Mouse (Mus musculus) cerebellum, adult 8-10 months (tissue): ENCODE results near the gene Ipo13.
A peak's percentile ranks its signal among the peaks of the same experiment; 100 is the strongest.

Experiments used
- DNase-seq: peaks from one replicate; pipeline ENCODE4 v3.0.0; 2022

Ipo13 gene

DNA sequence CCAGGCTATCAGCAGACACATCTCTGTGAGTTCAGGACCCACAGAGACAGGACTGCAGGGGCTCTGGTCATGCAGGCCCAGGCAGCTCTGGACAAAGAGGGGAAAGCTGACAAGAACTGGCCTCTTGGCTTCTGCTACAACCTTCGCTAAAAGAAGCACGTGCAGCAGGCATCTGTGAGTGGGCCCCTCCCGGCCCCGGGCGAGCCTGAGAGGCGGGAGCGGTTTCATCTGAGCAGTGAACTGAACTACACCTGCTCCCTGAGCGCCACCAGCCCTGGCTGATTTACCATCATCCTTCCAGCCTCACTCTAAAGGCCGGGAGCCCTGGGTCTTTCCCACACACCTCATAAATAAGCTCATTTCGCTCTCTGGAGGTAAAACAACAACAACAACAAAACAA lies 36.5 kb downstream of the Ipo13 start:
- DNase-seq, result no peak

DNA sequence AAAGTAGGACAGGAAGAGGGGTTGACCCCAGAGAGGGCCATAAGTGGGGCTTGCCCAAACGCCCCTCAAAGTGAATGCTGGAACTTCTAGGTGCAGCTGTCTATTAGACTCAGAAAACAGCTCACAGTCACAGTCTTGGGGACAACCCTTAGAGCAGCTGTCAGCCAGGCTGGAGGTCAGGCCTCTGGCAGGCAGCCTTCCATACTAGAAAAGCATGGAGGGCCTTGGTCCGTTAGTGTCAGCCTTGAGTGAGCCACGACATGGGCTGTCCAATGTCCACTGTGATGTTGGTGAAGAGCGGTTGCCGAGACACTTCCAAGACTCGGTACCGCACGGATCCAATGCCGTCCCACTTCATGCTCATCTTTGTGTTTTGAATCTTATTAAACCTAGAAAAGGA lies 41.2 kb downstream of the Ipo13 start:
- no peak for DNase-seq

DNA sequence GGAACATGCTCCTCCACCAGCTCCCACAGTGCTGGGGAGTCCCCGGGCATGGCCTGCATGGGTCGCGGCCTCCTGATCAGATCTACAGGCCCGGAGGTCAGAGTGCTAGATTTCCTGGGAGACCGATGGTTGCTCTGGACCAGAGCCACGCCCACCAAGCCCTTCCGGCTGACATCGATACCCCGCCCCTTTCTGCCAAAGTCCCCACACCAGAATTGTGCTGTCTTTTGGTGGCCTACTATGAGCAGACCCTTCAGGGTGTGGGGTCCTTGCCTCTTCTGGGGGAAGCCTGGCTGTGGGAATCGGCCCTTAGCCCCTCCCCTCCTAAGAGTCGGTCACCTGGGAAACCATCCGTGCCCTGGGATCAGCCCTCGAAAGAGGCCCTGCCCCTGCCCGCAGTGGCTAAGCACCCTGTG lies 42.3 kb downstream of the Ipo13 start, which contains the start of gene Ccdc24:
TSS of gene Ccdc24 (minus strand) at position 87 of the 416 bp plus-strand sequence.
- DNase-seq, result no peak

- no peak for DNase-seq
Measured at GRCm38 (mm10) chr4:117871787-117872186, 43.0 kb downstream of the Ipo13 start.

DNA sequence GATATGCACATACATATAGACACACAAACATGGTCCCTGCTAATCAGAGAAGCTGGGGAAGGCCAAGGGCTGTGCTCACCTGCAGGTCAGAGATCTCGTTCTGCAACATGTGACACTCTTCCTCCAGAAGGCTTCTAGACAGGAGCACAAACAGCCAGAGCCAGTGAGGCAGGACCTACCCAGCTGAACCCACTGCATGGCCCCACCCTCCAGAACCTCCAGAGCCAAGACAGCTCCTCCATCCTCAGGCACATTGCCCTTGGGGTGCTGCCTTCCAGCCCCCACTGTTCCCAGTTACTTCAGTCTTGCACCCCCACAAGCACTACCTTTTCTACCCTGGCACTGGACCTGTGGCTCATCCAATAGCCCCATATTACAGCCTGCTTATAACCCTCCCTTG lies 44.4 kb downstream of the Ipo13 start:
- no peak for DNase-seq

GRCm38 (mm10) chr4:117869317-117869716 lies 45.5 kb downstream of the Ipo13 start:
- DNase-seq, result no peak

- no peak for DNase-seq
Measured at GRCm38 (mm10) chr4:117867823-117868222, 47.0 kb downstream of the Ipo13 start.

GRCm38 (mm10) chr4:117867000-117867399 lies 47.8 kb downstream of the Ipo13 start:
- DNase-seq, result no peak

DNA sequence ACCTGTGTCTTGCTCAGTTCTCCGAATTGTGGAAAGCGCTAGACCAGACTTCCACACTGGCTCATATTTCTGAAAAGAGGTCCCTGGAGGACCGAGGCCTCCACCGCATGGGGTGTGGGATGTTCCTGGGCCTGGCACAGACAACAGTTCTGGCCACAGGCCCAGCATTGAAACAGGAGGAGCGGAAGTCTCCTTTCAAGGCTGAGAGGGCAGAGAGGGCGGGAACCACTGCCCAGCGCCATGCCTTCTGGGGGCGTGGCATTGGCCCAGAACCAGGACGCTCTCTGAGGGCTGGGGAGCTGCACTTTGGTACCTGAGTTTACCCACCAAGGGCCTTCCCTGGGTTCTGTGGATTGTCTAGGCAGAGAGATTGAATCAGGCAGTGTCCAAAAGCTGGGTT lies 48.7 kb downstream of the Ipo13 start:
- DNase-seq, result no peak

DNA sequence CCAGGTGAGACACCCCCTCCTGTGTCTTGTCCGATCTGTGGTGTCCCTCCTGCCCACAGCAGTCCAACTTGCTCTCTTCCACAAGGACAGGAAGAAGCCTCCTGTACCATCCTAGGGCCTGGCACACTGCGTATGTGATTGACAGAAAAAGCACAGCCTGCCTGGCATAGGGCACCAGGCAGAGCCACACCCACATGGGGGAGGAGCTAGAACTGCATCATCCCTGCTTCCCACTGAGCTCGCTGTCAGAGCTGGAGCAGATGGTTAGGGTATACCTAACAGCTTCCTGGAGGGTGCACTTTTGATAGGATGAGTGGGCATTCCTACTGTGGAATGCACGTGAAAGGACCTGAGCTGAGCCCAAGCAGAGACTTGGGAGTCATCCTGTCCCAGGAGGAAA lies 52.0 kb downstream of the Ipo13 start:
- no peak for DNase-seq

GRCm38 (mm10) chr4:117860570-117860969 lies 54.2 kb downstream of the Ipo13 start:
- no peak for DNase-seq

DNA sequence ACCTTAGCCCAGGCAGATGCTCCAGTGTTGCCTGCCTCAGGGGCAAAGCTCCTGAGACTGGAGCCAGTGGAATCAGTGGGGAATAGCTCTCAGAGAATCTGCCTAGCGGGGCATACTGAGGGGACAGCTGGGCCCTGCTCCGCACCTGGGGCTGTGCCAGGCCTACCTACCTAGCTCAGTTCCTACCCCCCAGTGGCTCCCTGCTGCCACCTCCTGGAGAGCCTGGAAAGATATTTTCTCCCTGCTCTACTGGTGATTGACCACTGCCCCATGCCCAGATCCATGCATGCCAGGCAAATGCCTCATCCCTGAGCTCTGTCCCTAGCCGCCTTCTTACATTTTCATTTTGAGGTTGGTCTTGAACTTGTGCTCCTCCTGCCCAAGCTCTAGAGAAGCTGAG lies 56.0 kb downstream of the Ipo13 start:
- peak; percentile 49 for DNase-seq

- no peak for DNase-seq
Measured at GRCm38 (mm10) chr4:117855146-117855545, 59.7 kb downstream of the Ipo13 start.

- no peak for DNase-seq
Measured at GRCm38 (mm10) chr4:117852152-117852868, 62.5 kb downstream of the Ipo13 start.

GRCm38 (mm10) chr4:117850871-117851270 lies 63.9 kb downstream of the Ipo13 start:
- DNase-seq, result no peak

DNA sequence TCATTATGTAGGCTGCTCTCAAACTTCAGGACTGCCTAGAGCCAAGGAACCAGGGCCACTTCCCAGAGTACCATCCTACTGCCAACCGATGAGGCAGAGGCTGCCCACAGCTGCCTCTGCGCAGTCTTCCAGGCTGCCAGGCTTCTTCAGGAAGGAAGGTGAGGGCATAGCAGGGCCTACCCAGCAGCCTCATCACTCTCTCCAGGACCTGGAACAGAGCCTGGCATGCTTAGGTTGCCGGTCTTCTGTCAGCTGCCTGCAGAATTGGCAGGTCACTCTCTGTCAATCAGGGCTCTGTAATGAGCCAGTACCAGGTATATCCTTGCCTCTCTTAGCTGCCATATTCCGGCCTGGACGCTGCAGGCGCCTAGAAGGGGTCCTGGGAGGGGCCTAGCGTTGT lies 64.6 kb downstream of the Ipo13 start:
- no peak for DNase-seq

- no peak for DNase-seq
Measured at GRCm38 (mm10) chr4:117849506-117849905, 65.3 kb downstream of the Ipo13 start.

DNA sequence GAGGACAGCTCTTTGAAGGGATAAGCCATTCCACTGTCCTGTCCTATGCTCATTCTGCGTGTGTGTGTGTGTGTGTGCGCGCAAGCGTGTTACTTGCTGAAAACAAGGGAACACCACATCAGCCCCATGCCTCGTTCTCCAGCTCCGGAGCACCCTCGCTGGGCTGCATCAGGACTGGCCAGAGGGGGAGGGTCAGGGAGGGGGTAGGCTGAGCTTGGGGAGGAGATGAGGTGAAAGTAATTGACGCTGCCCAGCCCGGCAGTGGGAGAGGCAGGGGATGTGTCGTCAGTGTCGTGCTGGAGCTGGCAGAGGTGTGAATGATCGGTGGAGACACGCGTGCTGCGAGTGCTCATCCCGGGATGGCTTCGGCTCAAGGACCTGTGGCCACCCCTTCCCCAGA lies 65.7 kb downstream of the Ipo13 start:
- DNase-seq, result no peak

- DNase-seq, result no peak
Measured at GRCm38 (mm10) chr4:117847011-117847410, 67.8 kb downstream of the Ipo13 start.

- DNase-seq, result no peak
Measured at GRCm38 (mm10) chr4:117846261-117846660, 68.5 kb downstream of the Ipo13 start.

DNA sequence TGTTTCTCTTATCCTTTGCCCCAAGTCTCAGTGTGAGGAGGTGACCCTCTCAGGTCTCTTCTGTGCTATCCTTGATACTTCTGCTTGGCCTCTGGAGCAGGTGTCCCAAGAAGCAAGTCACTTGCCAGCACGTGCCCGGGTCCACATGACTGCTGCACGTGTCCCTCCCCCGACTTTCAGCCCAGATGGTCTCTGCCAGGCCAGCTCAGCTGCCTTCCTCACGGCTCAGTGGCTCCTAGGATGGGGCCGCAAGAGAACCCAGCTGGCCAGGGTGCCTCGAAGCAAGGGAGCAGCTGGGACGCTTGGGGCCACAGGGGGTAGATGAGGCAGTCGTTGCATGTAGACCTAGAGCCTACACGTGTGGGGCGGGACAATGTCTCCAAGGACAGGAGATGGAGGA lies 69.5 kb downstream of the Ipo13 start:
- no peak for DNase-seq
